Mouse (Mus musculus): ENCODE measurements at regions not wholly inside any gene's neighbourhood (a gene's known extent, or its start where the extent isn't known, plus 50 kb on each side); places are given as distances from the start of the nearest gene placed in this dataset.
A peak's percentile ranks its signal among the peaks of the same experiment; 100 is the strongest.

DNA sequence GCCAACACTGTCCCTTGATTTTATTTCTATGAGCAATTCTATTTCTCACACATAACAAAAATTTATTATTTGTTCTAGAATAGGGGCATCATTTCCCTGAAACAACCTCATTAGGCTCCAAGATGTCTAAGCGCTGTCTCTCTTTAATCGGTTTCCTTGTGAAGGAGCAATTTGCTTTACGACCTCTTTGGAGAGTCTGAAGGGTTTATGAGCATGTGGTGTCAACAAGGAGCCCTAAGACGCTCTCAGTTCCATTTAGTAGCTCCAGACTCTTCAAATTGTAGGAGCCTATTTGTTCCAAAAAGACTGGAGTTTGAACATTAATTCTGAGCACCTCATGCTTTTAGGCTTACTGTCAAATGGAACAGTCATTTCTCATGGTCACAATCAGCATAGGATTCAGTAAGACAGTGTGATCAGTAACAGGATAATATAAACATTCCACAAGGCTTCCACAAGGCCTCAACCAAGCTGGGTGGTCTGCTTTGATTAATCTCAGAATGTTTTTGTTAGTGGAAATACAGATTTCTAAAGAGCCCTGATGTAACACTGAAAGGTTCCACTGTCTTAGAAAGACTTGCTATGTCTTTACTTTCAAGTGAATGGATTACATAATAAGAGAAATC, 441.9 kb upstream of the Zfp960 start:
- H3K36me3 ChIP-seq (ENCODE audit: control insufficient read depth, insufficient read depth): no peaks in the 10 kb centered on the region
- H3ac ChIP-seq (ENCODE audit: control insufficient read depth, insufficient read length): no peak overlapping the region
- TF ChIP-seq MYOG (IDR thresholded peaks at IDR 0.05; ENCODE audit: control insufficient read depth in 1 of 3, insufficient read depth in 1 of 3, insufficient read length in 2 of 3, low read depth in 2 of 3) (no peak), E2F4 (IDR thresholded peaks at IDR 0.05; ENCODE audit: insufficient read depth) (no peak), TCF3 (IDR thresholded peaks at IDR 0.05; ENCODE audit: insufficient read length, low read depth) (no peak), REST (IDR thresholded peaks at IDR 0.05; ENCODE audit: insufficient read depth, insufficient read length) (no peak), SRF (IDR thresholded peaks at IDR 0.05; ENCODE audit: control insufficient read depth, insufficient read length, low read depth) (no peak), CEBPB (IDR thresholded peaks at IDR 0.05; ENCODE audit: insufficient read depth, poor library complexity, severe bottlenecking) (no peak), MYOD1 (IDR thresholded peaks at IDR 0.05; ENCODE audit: control insufficient read depth in 1 of 3, insufficient read length in 2 of 3, low read depth in 2 of 3) (no peak), USF1 (IDR thresholded peaks at IDR 0.05; ENCODE audit: low read depth) (no peak), POLR2AphosphoS2 (IDR thresholded peaks at IDR 0.05; ENCODE audit: insufficient read length, low read depth) (no peak), POLR2A (IDR thresholded peaks at IDR 0.05; ENCODE audit: insufficient read length, low read depth) (no peak), TCF12 (IDR thresholded peaks at IDR 0.05; ENCODE audit: insufficient read depth, poor library complexity, severe bottlenecking) (no peak)
- no peak overlapping the region for H3K4me2 ChIP-seq (ENCODE audit: low read depth)
- H3K27me3 ChIP-seq (ENCODE audit: control insufficient read depth, insufficient read depth, insufficient read length): no peaks in the 10 kb centered on the region
- no peaks in the 10 kb centered on the region for H3K79me2 ChIP-seq (ENCODE audit: control insufficient read depth, insufficient read depth)
- no peak overlapping the region for H3K4me3 ChIP-seq

GRCm38 (mm10) chr17:16629854-16630253, 434.1 kb upstream of the Zfp960 start:
- H3K4me3 ChIP-seq: no peak overlapping the region
- H3ac ChIP-seq (ENCODE audit: control insufficient read depth, insufficient read length): no peak overlapping the region
- H3K79me2 ChIP-seq (ENCODE audit: control insufficient read depth, insufficient read depth): no peaks in the 10 kb centered on the region
- TF ChIP-seq REST (IDR thresholded peaks at IDR 0.05; ENCODE audit: insufficient read depth, insufficient read length) (no peak), MAX (IDR thresholded peaks at IDR 0.05; ENCODE audit: low read depth) (no peak), POLR2AphosphoS2 (IDR thresholded peaks at IDR 0.05; ENCODE audit: insufficient read length, low read depth) (no peak), MYOG (IDR thresholded peaks at IDR 0.05; ENCODE audit: control insufficient read depth in 1 of 3, insufficient read depth in 1 of 3, insufficient read length in 2 of 3, low read depth in 2 of 3) (no peak), SRF (IDR thresholded peaks at IDR 0.05; ENCODE audit: control insufficient read depth, insufficient read length, low read depth) (no peak), CEBPB (IDR thresholded peaks at IDR 0.05; ENCODE audit: insufficient read depth, poor library complexity, severe bottlenecking) (no peak), USF1 (IDR thresholded peaks at IDR 0.05; ENCODE audit: low read depth) (no peak), TCF3 (IDR thresholded peaks at IDR 0.05; ENCODE audit: insufficient read length, low read depth) (no peak), MYOD1 (IDR thresholded peaks at IDR 0.05; ENCODE audit: control insufficient read depth in 1 of 3, insufficient read length in 2 of 3, low read depth in 2 of 3) (no peak), TCF12 (IDR thresholded peaks at IDR 0.05; ENCODE audit: insufficient read depth, poor library complexity, severe bottlenecking) (no peak), POLR2A (IDR thresholded peaks at IDR 0.05; ENCODE audit: insufficient read length, low read depth) (no peak), E2F4 (IDR thresholded peaks at IDR 0.05; ENCODE audit: insufficient read depth) (no peak)
- no peaks in the 10 kb centered on the region for H3K36me3 ChIP-seq (ENCODE audit: control insufficient read depth, insufficient read depth)
- no peaks in the 10 kb centered on the region for H3K27me3 ChIP-seq (ENCODE audit: control insufficient read depth, insufficient read depth, insufficient read length)
- no peak overlapping the region for H3K4me2 ChIP-seq (ENCODE audit: low read depth)

DNA sequence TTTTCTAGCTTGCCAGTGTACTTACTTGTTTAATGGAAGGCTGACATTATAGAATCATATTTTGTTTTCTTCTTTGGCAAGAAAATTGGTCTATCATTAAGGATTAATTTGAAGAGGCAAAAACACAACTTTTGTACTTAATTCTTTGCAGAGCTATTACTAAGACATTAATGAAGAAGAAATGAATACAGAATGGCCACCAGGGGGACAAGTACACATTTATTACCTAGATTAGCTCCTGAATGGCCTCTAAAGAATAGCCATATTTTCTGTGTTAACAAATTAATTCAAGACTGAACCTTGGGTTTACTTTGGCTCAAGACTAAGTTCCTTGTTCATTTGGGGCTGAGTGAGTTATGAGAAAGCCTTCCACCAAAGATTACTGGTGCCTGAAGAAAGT, 430.5 kb upstream of the Zfp960 start:
- no peaks in the 10 kb centered on the region for H3K79me2 ChIP-seq (ENCODE audit: control insufficient read depth, insufficient read depth)
- H3ac ChIP-seq (ENCODE audit: control insufficient read depth, insufficient read length): no peak overlapping the region
- no peak overlapping the region for H3K4me3 ChIP-seq
- H3K27me3 ChIP-seq (ENCODE audit: control insufficient read depth, insufficient read depth, insufficient read length): no peaks in the 10 kb centered on the region
- no peaks in the 10 kb centered on the region for H3K36me3 ChIP-seq (ENCODE audit: control insufficient read depth, insufficient read depth)
- TF ChIP-seq MYOD1 (IDR thresholded peaks at IDR 0.05; ENCODE audit: control insufficient read depth in 1 of 3, insufficient read length in 2 of 3, low read depth in 2 of 3) (no peak), USF1 (IDR thresholded peaks at IDR 0.05; ENCODE audit: low read depth) (no peak)
- H3K4me2 ChIP-seq (ENCODE audit: low read depth): no peak overlapping the region

- H3K79me2 ChIP-seq (ENCODE audit: control insufficient read depth, insufficient read depth): no peaks in the 10 kb centered on the region
- no peak overlapping the region for H3K4me2 ChIP-seq (ENCODE audit: low read depth)
- no peaks in the 10 kb centered on the region for H3K27me3 ChIP-seq (ENCODE audit: control insufficient read depth, insufficient read depth, insufficient read length)
- 0 out of 2 replicates have a peak, but pooled peaks have one; percentile 36 for TF ChIP-seq CEBPB (IDR thresholded peaks at IDR 0.05; ENCODE audit: insufficient read depth, poor library complexity, severe bottlenecking)
- no peak for TF ChIP-seq USF1 (IDR thresholded peaks at IDR 0.05; ENCODE audit: low read depth)
- TF ChIP-seq E2F4 (IDR thresholded peaks at IDR 0.05; ENCODE audit: insufficient read depth): no peak
- H3K36me3 ChIP-seq (ENCODE audit: control insufficient read depth, insufficient read depth): no peaks in the 10 kb centered on the region
- no peak overlapping the region for H3K4me3 ChIP-seq
- no peak overlapping the region for H3ac ChIP-seq (ENCODE audit: control insufficient read depth, insufficient read length)
Measured at GRCm38 (mm10) chr17:16637463-16637862, 426.4 kb upstream of the Zfp960 start.

DNA sequence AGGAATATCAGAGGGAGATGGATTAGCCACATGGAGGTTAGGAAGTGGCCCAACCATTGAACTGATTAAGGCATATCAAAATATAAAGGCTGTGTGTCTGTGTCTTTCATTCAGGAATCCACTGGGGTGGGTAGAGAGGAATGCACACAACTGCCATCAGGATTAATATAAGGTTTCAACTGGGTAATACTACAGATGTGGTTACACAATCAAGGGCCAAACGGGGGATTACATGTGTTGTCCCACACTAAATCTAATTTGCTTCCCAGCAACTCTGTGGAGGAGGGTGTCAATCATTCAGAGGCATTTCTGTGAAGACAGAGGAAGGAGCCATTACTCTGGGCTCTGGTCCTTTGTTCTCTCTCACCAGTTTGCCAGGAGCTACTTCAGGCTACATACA, 416.0 kb upstream of the Zfp960 start:
- no peak for TF ChIP-seq MAX (IDR thresholded peaks at IDR 0.05; ENCODE audit: low read depth)
- no peak for TF ChIP-seq SRF (IDR thresholded peaks at IDR 0.05; ENCODE audit: control insufficient read depth, insufficient read length, low read depth)
- TF ChIP-seq CEBPB (IDR thresholded peaks at IDR 0.05; ENCODE audit: insufficient read depth, poor library complexity, severe bottlenecking): no peak
- TF ChIP-seq TCF12 (IDR thresholded peaks at IDR 0.05; ENCODE audit: insufficient read depth, poor library complexity, severe bottlenecking): no peak
- TF ChIP-seq MYOG (IDR thresholded peaks at IDR 0.05; ENCODE audit: control insufficient read depth in 1 of 3, insufficient read depth in 1 of 3, insufficient read length in 2 of 3, low read depth in 2 of 3): no peak
- no peak for TF ChIP-seq E2F4 (IDR thresholded peaks at IDR 0.05; ENCODE audit: insufficient read depth)
- no peak for TF ChIP-seq REST (IDR thresholded peaks at IDR 0.05; ENCODE audit: insufficient read depth, insufficient read length)
- no peak for TF ChIP-seq TCF3 (IDR thresholded peaks at IDR 0.05; ENCODE audit: insufficient read length, low read depth)
- TF ChIP-seq USF1 (IDR thresholded peaks at IDR 0.05; ENCODE audit: low read depth): no peak
- no peak for TF ChIP-seq POLR2A (IDR thresholded peaks at IDR 0.05; ENCODE audit: insufficient read length, low read depth)
- TF ChIP-seq MYOD1 (IDR thresholded peaks at IDR 0.05; ENCODE audit: control insufficient read depth in 1 of 3, insufficient read length in 2 of 3, low read depth in 2 of 3): no peak
- TF ChIP-seq POLR2AphosphoS2 (IDR thresholded peaks at IDR 0.05; ENCODE audit: insufficient read length, low read depth): no peak
- H3K79me2 ChIP-seq (ENCODE audit: control insufficient read depth, insufficient read depth): no peaks in the 10 kb centered on the region
- H3K4me3 ChIP-seq: no peak overlapping the region
- no peaks in the 10 kb centered on the region for H3K36me3 ChIP-seq (ENCODE audit: control insufficient read depth, insufficient read depth)
- H3ac ChIP-seq (ENCODE audit: control insufficient read depth, insufficient read length): no peak overlapping the region
- H3K27me3 ChIP-seq (ENCODE audit: control insufficient read depth, insufficient read depth, insufficient read length): no peaks in the 10 kb centered on the region
- no peak overlapping the region for H3K4me2 ChIP-seq (ENCODE audit: low read depth)

Measured in myocyte (in vitro differentiated cells).